Mouse (Mus musculus): ENCODE data around the gene Trip4.
A peak's percentile ranks its signal among the peaks of the same experiment; 100 is the strongest.

The Trip4 gene

DNA sequence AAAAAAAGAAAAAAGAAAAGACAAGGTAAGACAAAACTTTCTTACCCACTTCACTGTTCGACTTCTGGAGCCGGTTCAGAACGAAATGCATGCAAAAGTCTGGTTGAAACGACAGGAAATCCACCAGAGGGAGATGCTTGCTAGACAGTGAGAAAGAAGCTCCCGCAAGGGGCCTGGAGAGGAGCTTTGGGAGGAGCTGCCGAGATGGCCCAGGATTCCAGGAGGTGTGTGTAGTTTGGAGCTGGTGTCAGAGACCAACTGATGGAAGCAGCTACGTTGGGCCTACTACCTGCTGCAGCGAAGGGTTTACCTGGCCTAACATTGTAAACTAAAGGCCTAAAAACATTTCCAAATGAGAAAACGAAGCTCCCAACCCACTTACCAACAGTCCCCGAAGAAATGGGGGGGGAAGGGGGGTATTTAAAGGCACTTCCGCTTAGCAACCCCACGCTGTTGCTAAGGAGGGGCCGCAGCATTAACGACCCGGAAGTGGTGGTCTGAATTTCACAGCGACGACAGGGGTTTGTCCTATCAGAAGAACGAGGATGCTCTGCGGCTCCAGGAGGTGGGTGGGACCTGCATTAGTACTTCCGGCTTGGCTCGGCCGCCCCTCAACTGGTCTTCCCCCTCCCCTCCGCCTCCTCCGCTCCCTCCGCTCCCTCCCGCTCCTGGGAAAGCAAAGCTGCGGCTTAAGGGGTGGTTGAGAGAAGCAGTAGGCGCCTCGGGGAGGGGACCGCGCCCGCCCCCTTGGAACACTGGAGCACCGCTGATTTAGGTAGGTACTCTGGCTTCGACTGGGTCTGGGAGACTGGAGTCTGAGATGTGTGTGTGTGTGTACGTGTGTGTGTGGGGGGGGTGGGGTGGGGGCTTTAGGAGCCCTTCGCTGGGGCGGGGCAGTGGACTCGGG, at the start of gene Trip4, which contains the start of gene Csnk1g1:
Trip4 (minus strand) TSS at position 401 of the 907 bp plus-strand sequence.
Csnk1g1 (plus strand) TSS at position 531 of the 907 bp plus-strand sequence.
- DNase-seq (ENCODE audit: low read depth, low spot score), result peak; percentile 99

GRCm38 (mm10) chr9:65951082-65951587, 42.5 kb upstream of the Trip4 start:
- no peak for DNase-seq (ENCODE audit: low read depth, low spot score)

DNA sequence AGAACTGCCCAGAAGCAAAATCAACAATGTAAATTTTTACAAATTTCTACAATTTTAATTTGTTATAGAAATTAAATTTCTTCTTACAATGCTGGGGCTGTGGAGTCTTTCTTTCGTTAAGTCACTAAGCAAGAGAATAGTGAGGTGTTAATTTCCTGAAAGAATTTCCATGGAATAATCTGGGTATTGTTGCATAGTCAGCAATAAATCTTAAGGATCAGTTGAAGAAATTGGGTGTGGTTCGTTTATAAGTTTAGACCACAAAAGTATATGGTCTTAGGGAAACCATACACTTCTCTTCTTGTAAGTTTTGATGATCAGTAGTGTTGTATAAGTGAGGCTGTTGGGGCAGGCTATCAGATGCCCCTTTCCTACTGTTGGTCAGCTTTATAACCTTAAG, 29.0 kb upstream of the Trip4 start:
- DNase-seq (ENCODE audit: low read depth, low spot score), result no peak

GRCm38 (mm10) chr9:65929826-65930225, 21.2 kb upstream of the Trip4 start:
- no peak for DNase-seq (ENCODE audit: low read depth, low spot score)

GRCm38 (mm10) chr9:65928456-65928855, 19.9 kb upstream of the Trip4 start:
- no peak for DNase-seq (ENCODE audit: low read depth, low spot score)

DNA sequence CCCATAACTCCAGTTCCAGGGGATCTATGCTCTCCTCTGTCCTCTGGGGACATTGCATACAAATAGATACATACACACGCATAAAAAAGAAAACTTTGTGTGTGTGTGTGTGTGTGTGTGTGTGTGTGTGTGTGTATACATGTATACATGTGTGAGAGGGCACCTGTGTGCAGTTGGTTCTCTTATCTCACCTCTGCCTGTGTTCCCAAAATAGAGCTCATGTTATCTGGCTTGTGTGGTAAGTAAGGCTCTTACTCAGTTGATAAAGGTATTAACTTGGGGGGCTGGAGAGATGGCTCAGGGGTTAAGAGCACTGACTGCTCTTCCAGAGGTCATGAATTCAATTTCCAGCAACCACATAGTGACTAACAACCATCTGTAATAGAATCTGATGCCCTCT, 8.4 kb upstream of the Trip4 start:
- no peak for DNase-seq (ENCODE audit: low read depth, low spot score)

- peak; percentile 64 for DNase-seq (ENCODE audit: low read depth, low spot score)
Observed at GRCm38 (mm10) chr9:65913976-65914375, 5.4 kb upstream of the Trip4 start.

GRCm38 (mm10) chr9:65909837-65910236, 1.2 kb upstream of the Trip4 start:
- no peak for DNase-seq (ENCODE audit: low read depth, low spot score)

DNA sequence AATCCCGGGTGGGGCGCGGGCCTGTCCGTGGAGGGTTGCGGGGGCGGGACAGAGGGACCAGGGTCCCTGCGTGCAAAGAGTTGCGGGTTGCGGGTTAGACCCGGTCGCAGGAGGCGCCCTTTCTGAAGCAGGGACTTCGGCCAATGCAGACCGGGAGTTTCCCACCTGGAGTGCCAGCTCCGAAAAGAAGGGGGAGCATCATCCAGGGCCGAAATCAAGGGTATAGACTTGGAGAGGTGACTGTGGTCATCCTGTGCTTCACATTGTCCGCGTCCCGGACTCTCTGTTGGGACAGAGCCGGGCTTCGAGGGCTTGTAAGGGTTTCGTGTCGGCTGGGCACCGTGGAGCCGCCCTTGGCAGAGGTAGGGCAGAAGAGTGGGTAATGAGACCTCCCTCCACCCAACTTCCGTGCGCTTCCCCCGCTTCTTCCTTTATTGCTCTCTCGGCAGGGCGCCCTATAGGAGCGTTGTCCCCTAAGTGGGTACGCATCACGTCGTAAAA, 757 bp upstream of the Trip4 start:
- DNase-seq (ENCODE audit: low read depth, low spot score), result peak; percentile 13

DNA sequence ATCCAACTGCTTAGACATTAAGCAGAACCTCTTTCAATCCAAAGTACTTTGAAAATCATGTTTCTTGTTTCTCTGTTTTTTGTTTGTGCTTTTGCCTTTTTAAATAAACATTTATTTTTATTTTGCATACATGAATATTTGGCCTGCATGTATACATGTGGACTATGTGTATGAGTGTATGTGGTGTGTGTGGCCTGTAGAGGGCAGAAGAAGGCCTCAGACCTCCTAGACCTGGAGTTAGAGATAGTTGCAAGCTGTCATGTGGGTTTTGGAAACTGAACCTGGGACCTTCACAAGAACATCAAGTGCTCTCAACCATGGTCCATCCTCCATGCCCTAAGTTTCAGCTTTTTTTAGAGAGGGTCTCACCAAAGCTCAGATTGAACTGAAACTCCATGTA, 5.2 kb downstream of the Trip4 start:
- DNase-seq (ENCODE audit: low read depth, low spot score), result no peak

- DNase-seq (ENCODE audit: low read depth, low spot score), result no peak
Observed at GRCm38 (mm10) chr9:65902879-65903278, 5.7 kb downstream of the Trip4 start.

DNA sequence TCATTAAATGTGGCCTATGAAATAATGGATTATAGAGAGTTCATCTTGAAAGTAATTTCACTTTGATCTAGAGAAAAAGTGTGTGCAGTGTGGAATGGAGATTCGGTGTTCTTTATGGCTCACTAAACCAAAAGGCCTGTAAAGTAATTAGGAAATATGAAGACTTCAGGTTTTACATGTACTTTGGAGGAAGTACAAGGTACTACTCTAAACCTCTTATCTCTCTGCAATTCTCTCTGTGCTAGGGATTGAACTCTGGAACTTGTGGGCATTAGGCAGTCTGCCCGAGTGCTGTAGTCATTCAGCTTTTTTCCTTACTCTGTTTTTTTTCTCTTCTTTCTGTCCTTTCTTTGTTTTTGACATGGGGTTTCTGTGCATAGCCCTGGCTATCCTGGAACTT, 11.6 kb downstream of the Trip4 start:
- DNase-seq (ENCODE audit: low read depth, low spot score), result no peak

- DNase-seq (ENCODE audit: low read depth, low spot score), result no peak
Observed at GRCm38 (mm10) chr9:65891126-65891525, 17.5 kb downstream of the Trip4 start.

DNA sequence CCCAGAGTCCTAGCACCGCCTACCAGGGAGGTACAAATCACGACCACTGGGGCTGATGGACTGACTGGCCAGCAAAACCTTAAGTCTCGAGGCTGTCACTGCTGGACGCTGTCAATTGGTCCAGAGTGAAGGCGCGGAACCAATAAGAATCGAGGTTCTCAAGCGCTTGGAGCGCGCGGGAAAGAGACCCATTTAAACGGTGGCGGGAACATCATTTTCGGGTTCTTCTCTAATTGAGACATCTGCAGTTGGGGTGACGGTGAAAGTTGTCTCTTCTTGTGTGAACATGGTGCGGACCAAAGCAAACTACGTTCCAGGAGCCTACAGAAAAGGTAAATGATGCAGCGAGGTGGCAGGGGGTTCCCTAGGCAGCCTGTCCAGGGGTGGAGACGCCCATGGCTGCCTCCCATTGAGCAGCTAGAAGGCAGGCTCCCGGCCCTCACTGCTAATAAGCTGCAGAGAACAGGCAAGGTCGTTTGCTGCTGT, 18.4 kb downstream of the Trip4 start, which contains the start of gene Pclaf:
Pclaf (plus strand) TSS at position 95 of the 486 bp plus-strand sequence.
- peak; percentile 52 for DNase-seq (ENCODE audit: low read depth, low spot score)

GRCm38 (mm10) chr9:65884564-65885315, 23.9 kb downstream of the Trip4 start:
- peak; percentile 79 for DNase-seq (ENCODE audit: low read depth, low spot score)

GRCm38 (mm10) chr9:65859656-65860055, 48.9 kb downstream of the Trip4 start:
- no peak for DNase-seq (ENCODE audit: low read depth, low spot score)

DNA sequence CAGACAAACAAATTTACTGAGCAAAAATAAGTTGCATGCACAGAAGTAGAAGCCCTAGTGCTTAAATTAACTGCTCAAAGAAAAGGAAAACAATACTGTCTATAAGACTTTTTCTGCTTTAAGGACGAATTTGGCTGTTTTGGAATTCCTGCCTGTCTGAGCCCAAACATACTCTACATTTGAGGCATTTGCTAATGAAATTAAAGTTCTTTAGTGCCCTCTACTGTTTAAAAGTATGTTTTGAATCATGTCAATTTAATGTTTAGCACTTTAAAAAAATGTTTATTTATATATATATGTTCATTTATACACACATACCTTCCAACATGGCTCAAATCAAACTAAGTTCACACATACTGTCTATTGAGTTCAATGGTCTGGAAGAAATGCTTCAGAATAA, 58.4 kb downstream of the Trip4 start:
- no peak for DNase-seq (ENCODE audit: low read depth, low spot score)

DNA sequence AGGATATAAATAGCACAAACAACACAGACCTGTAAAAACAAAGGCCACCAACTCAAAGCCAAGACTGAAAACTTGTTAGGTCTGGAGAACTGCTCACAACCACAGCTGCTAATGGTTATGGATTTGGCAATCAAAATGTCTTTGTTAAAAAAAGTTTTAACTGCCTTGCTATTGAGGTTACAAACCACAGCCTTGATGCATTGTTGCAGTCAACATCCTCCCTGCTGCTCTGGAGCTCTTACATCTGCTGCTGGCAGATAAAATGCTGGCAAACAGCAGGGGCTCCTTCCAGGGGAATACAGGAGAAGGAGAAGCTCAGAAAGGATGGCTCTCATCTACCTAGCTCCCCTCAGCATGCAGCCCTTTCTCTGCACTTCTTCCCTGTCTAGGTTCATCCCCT, 60.4 kb downstream of the Trip4 start:
- no peak for DNase-seq (ENCODE audit: low read depth, low spot score)

GRCm38 (mm10) chr9:65844421-65845165, 64.0 kb downstream of the Trip4 start:
- DNase-seq (ENCODE audit: low read depth, low spot score), result no peak

- no peak for DNase-seq (ENCODE audit: low read depth, low spot score)
Observed at GRCm38 (mm10) chr9:65839841-65840240, 68.8 kb downstream of the Trip4 start.

DNA sequence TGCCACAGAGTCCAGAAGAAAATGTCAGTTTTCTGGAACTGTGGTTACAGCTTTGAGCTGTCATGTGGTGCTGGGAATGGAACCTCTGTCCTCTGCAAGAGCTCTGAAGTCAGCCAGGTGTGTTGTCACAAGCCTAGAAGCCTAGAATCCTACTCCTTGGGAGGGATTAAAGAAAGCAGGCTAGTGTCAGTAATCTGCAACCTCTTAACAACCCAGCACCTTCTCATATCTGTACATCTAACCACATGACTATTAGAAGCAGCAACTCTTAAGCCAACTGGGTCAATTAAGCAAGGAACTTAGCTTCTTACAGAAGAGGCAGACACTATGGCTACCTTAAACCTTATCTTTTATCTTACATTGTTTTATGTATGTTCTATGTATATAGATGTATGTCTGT, 71.7 kb downstream of the Trip4 start:
- DNase-seq (ENCODE audit: low read depth, low spot score), result no peak
